Mouse (Mus musculus) stomach, embryonic 14.5 days (tissue): Measurements from ENCODE around the gene Eif3c. TPM values are rescaled to one million over a fixed set of nuclear protein-coding genes. Genes with fewer than 3 reads are reported as not detected.

ENCODE experiments used
- ATAC-seq: fragments of 200-750 bp; cut with Nextera tagmentation; 2 replicates; pipeline ENCODE4 v1.8.0; 2017; ENCODE audit warnings: low read depth, moderate TSS enrichment; ENCODE audit not compliant: insufficient number of reproducible peaks, insufficient read depth, low FRiP score
- H3K27ac ChIP-seq: fragments of 300-500 bp; sonication (generic); 2 replicates; pipeline ENCODE4 v1.5.1; 2014; ENCODE audit warnings: mild to moderate bottlenecking, low read length, moderate library complexity, mixed read lengths
- H3K27me3 ChIP-seq: fragments of 300-500 bp; sonication (generic); 2 replicates; pipeline ENCODE4 v1.6.1; 2014; ENCODE audit warnings: low read length, control low read depth, mixed read lengths; ENCODE audit not compliant: control insufficient read depth, insufficient read depth
- H3K36me3 ChIP-seq: fragments of 300-500 bp; sonication (generic); 2 replicates; pipeline ENCODE4 v1.6.1; 2014; ENCODE audit warnings: mild to moderate bottlenecking, control low read depth, low read length, moderate library complexity, mixed read lengths; ENCODE audit not compliant: control insufficient read depth, insufficient read depth
- H3K4me1 ChIP-seq: fragments of 300-500 bp; sonication (generic); 2 replicates; pipeline ENCODE4 v1.6.1; 2014; ENCODE audit warnings: low read length, control low read depth, mixed read lengths; ENCODE audit not compliant: control insufficient read depth, insufficient read depth
- H3K4me2 ChIP-seq: fragments of 300-500 bp; sonication (generic); replicated peaks from 2 replicates; pipeline ENCODE4 v1.6.1; 2014; ENCODE audit warnings: low read depth, low read length, control low read depth
- H3K4me3 ChIP-seq: fragments of 300-500 bp; sonication (generic); 2 replicates; pipeline ENCODE4 v1.5.1; 2014; ENCODE audit warnings: low read depth, low read length, control low read depth
- H3K9ac ChIP-seq: fragments of 300-500 bp; sonication (generic); replicated peaks from 2 replicates; pipeline ENCODE4 v1.6.1; 2014; ENCODE audit warnings: low read depth, mild to moderate bottlenecking, control low read depth, low read length, moderate library complexity, mixed read lengths
- H3K9me3 ChIP-seq: fragments of 300-500 bp; sonication (generic); 2 replicates; pipeline ENCODE4 v1.6.1; 2016; ENCODE audit warnings: low read depth, low read length, control low read depth; ENCODE audit not compliant: control insufficient read depth
- WGBS: fragments of 180-500 bp; shearing (Covaris S2); extraction: QIAGEN DNeasy Blood & Tissue Kit; methylation state at CpG from one replicate; pipeline ENCODE4 v1.1.7; 2014; 5-methylcytosine and 5-hydroxymethylcytosine counted together
- polyA plus RNA-seq: library from polyadenylated mRNA; unstranded; fragments of >200 nt; fragmentation: Nextera tagmentation; extraction: Ambion mirVana; gene quantifications from 2 replicates; pipeline ENCODE4 v1.2.1, GENCODE M21; 2014

The Eif3c gene
- polyA plus RNA-seq = 163 and 172 TPM in 2 replicates

- peak within 1 kb of the TSS; percentile 80 for H3K9ac ChIP-seq
- H3K27me3 ChIP-seq = no peaks in the 10 kb centered on the region
- under 1% methylated on average over 46 of the region's 46 CpGs for WGBS
- peak within 1 kb of the TSS; percentile 79; the same call in 1 of the 2 replicates for H3K27ac ChIP-seq
- H3K4me1 ChIP-seq = no peaks in the 10 kb centered on the region
- H3K4me3 ChIP-seq = peak within 1 kb of the TSS; percentile 98
- peak; percentile 94 for ATAC-seq
- H3K9me3 ChIP-seq = no peaks in the 10 kb centered on the region
- peak within 1 kb of the TSS; percentile 64 for H3K4me2 ChIP-seq
- H3K36me3 ChIP-seq = peaks cover 31% of the 10 kb centered on the region
Observed at GRCm38 (mm10) chr7:126566094-126566765, at the start of gene Eif3c. Gene Eif3c (minus strand): TSS chr7:126566411.

DNA sequence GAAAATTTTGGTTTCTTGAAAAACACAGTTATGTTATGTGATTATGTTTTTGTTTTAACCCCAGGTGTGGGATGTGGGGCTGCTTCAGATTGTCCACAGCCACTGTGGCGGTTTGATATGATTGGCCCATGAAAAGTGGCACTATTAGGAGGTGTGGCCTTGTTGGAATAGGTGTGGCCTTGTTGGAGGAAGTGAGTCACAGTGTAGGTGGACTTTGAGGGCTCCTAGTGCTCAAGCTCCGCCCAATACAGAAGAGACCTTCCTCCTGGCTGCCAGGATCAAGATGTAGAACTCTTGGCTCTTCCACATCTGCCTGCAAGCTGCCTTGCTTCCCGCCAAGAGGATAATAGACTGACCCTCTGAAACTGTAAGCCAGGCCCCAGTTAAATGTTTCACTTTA, 46.5 kb upstream of the Eif3c start:
- ATAC-seq = no peak
- 80% methylated on average over 3 of the region's 3 CpGs for WGBS
- Histone ChIP-seq H3K27ac (no peak overlapping the region), H3K36me3 (no peaks in the 10 kb centered on the region), H3K4me1 (no peaks in the 10 kb centered on the region), H3K4me3 (no peak overlapping the region), H3K4me2 (no peak overlapping the region), H3K9ac (no peak overlapping the region), H3K9me3 (peaks cover 5% of the 10 kb centered on the region; the same call in 1 of the 2 replicates), H3K27me3 (no peaks in the 10 kb centered on the region)

DNA sequence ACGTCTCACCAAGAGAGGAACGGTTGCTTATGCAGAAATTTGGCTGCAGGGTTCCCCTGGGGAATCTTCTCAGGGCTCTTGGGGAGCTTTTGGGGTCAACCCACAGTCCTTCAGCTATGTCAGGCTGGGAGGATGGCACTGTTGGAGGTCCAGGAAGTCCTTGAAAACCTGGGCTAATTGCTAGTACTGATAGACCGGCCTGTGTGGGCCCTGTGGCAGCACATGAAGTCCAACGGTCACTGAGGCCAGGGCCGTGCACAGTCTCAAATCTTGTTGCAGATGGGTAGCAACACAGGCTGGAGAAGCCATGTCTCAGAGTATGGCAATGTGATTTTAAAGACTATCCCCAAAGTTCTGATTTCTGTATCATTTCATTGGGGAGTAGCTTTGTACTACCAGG, 41.6 kb upstream of the Eif3c start:
- ATAC-seq = no peak
- Histone ChIP-seq H3K36me3 (no peaks in the 10 kb centered on the region), H3K4me1 (no peaks in the 10 kb centered on the region), H3K27ac (no peak overlapping the region), H3K27me3 (no peaks in the 10 kb centered on the region), H3K9me3 (no peaks in the 10 kb centered on the region; the same call in 1 of the 2 replicates), H3K4me3 (no peak overlapping the region), H3K9ac (no peak overlapping the region), H3K4me2 (no peak overlapping the region)
- 85% methylated on average over 5 of the region's 5 CpGs for WGBS

- Histone ChIP-seq H3K4me1 (no peaks in the 10 kb centered on the region), H3K4me3 (no peak overlapping the region), H3K36me3 (no peaks in the 10 kb centered on the region), H3K9me3 (no peaks in the 10 kb centered on the region), H3K4me2 (no peak overlapping the region), H3K27ac (no peak overlapping the region), H3K9ac (no peak overlapping the region), H3K27me3 (no peaks in the 10 kb centered on the region)
- WGBS = 62% methylated on average over 3 of the region's 3 CpGs
- ATAC-seq = no peak
Observed at GRCm38 (mm10) chr7:126607064-126607463, 40.9 kb upstream of the Eif3c start.

GRCm38 (mm10) chr7:126606611-126607010, 40.4 kb upstream of the Eif3c start:
- no peaks in the 10 kb centered on the region for H3K36me3 ChIP-seq
- H3K27ac ChIP-seq = no peak overlapping the region
- H3K4me3 ChIP-seq = no peak overlapping the region
- H3K9ac ChIP-seq = no peak overlapping the region
- no peaks in the 10 kb centered on the region for H3K9me3 ChIP-seq
- no peaks in the 10 kb centered on the region for H3K4me1 ChIP-seq
- ATAC-seq = no peak
- no peaks in the 10 kb centered on the region for H3K27me3 ChIP-seq
- H3K4me2 ChIP-seq = no peak overlapping the region
- WGBS = 78% methylated on average over 5 of the region's 5 CpGs

GRCm38 (mm10) chr7:126602650-126603049, 36.4 kb upstream of the Eif3c start:
- Histone ChIP-seq H3K27ac (no peak overlapping the region), H3K4me3 (no peak overlapping the region), H3K27me3 (no peaks in the 10 kb centered on the region), H3K9me3 (no peaks in the 10 kb centered on the region), H3K9ac (no peak overlapping the region), H3K4me1 (no peaks in the 10 kb centered on the region), H3K36me3 (no peaks in the 10 kb centered on the region), H3K4me2 (no peak overlapping the region)
- WGBS = 80% methylated on average over 3 of the region's 3 CpGs
- ATAC-seq = no peak

DNA sequence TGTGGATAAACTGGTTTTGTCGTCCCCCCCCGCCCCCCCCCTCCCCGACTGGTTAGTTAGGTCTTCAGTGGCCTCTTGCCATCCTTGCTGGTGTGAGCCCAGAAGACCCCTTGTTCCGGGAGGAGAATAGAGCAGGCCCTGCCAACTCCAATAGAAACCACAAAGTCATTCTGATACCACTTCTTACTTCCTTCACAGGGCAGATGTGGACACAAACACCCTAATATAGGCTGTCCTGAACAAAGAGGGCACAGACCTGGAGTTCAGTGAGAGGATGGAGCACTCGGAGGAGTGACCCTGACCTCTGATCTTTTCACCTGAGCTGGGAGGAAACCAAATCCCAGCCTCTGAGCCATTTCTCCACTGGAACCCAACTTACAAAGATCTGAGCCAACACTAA, 35.7 kb upstream of the Eif3c start:
- Histone ChIP-seq H3K4me3 (no peak overlapping the region), H3K27me3 (no peaks in the 10 kb centered on the region), H3K9me3 (no peaks in the 10 kb centered on the region), H3K9ac (no peak overlapping the region), H3K36me3 (no peaks in the 10 kb centered on the region), H3K27ac (no peak overlapping the region), H3K4me1 (no peaks in the 10 kb centered on the region), H3K4me2 (no peak overlapping the region)
- ATAC-seq = no peak
- WGBS = 30% methylated on average over 5 of the region's 5 CpGs

DNA sequence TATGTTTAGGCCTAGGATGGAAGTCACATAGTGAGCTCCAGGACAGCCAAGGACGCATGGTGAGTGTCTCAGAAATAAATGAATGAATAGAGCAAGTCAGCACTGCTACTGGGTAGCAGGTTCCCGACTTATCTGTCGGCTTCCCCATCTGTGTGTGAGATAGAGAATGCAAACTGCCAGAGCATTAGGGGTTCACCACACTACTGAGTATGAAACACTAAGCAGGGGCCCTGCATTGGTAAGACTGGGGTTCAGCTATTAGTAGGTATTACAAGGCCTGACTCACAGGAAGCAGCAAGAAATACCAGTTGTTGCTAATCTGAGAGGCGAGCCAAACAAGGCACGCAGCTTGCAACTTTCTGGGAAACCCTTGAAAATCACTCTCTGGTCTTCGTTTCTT, 32.7 kb upstream of the Eif3c start:
- H3K36me3 ChIP-seq = no peaks in the 10 kb centered on the region
- 81% methylated on average over 6 of the region's 6 CpGs for WGBS
- H3K9me3 ChIP-seq = no peaks in the 10 kb centered on the region
- no peak overlapping the region for H3K9ac ChIP-seq
- H3K4me2 ChIP-seq = no peak overlapping the region
- H3K4me3 ChIP-seq = no peak overlapping the region
- no peaks in the 10 kb centered on the region for H3K4me1 ChIP-seq
- no peaks in the 10 kb centered on the region for H3K27me3 ChIP-seq
- ATAC-seq = no peak
- H3K27ac ChIP-seq = no peak overlapping the region

GRCm38 (mm10) chr7:126596414-126596813, 30.2 kb upstream of the Eif3c start:
- Histone ChIP-seq H3K9ac (no peak overlapping the region), H3K27ac (no peak overlapping the region), H3K4me1 (no peaks in the 10 kb centered on the region), H3K4me2 (no peak overlapping the region), H3K36me3 (no peaks in the 10 kb centered on the region), H3K27me3 (no peaks in the 10 kb centered on the region), H3K4me3 (no peak overlapping the region), H3K9me3 (no peaks in the 10 kb centered on the region)
- no peak for ATAC-seq
- WGBS = 56% methylated on average over 6 of the region's 6 CpGs
